Mouse (Mus musculus): ENCODE results near the gene Tcirg1. TPM values are rescaled to one million over a fixed set of nuclear protein-coding genes. Genes with fewer than 3 reads are reported as not detected.

Tcirg1 gene
- 100 to 1,000 TPM; 223 to 229 TPM for total RNA-seq (2023)

GRCm38 (mm10) chr19:3906795-3907786, at the start of gene Tcirg1:
Gene Tcirg1 (minus strand): TSS chr19:3907133.

GRCm38 (mm10) chr19:3935032-3935895, 28.3 kb upstream of the Tcirg1 start, which contains the start of gene Unc93b1:
Gene Unc93b1 (plus strand): TSS chr19:3935186.

GRCm38 (mm10) chr19:3929211-3929941, 22.4 kb upstream of the Tcirg1 start, which contains the start of gene Aldh3b1:
Gene Aldh3b1 (minus strand): TSS chr19:3929808.

GRCm38 (mm10) chr19:3912337-3913204, 5.6 kb upstream of the Tcirg1 start, which contains the start of gene Ndufs8:
Gene Ndufs8 (minus strand): TSS chr19:3912774.

GRCm38 (mm10) chr19:3851502-3851962, 55.4 kb downstream of the Tcirg1 start, which contains the start of gene Chka:
Gene Chka (plus strand): TSS chr19:3851773.

Other genes starting within 250 kb of the Tcirg1 start
- 10 to 100 TPM; 20.5 to 23.1 TPM for gene Lrp5, start 220.6 kb downstream of the Tcirg1 start, total RNA-seq (2023)
- 10 to 100 TPM; 24.4 to 28.9 TPM for gene 1810055G02Rik, start 198.8 kb downstream of the Tcirg1 start, total RNA-seq (2023)
- gene Kmt5b, start 139.7 kb downstream of the Tcirg1 start, total RNA-seq (2023), result 10 to 100 TPM; 53.8 to 54.0 TPM
- 10 to 100 TPM; 42.2 TPM for gene Chka, start 55.4 kb downstream of the Tcirg1 start, total RNA-seq (2023)
- 10 to 100 TPM; 60.8 to 68.6 TPM for gene Ndufs8, start 5.6 kb upstream of the Tcirg1 start, total RNA-seq (2023)
- 100 to 1,000 TPM; 142 to 144 TPM for gene Aldh3b1, start 22.7 kb upstream of the Tcirg1 start, total RNA-seq (2023)
- gene Unc93b1, start 28.1 kb upstream of the Tcirg1 start, total RNA-seq (2023), result 100 to 1,000 TPM; 277 to 278 TPM
- gene Aldh3b3, start 51.5 kb upstream of the Tcirg1 start, total RNA-seq (2023), result 10 to 100 TPM; 12.3 to 12.6 TPM
- gene Aldh3b2, start 65.2 kb upstream of the Tcirg1 start, total RNA-seq (2023), result 10 to 100 TPM; 12.7 to 16.4 TPM
- under 1 TPM in 1 of 2 experiments, not detected in 1; 0.42 TPM for gene Acy3, start 79.4 kb upstream of the Tcirg1 start, total RNA-seq (2023)
- not detected for gene Tbx10, start 85.6 kb upstream of the Tcirg1 start, total RNA-seq (2023)
- gene Nudt8, start 93.4 kb upstream of the Tcirg1 start, total RNA-seq (2023), result 1 to 10 TPM; 5.2 to 5.9 TPM
- 1 to 10 TPM in 1 of 2 experiments, under 1 TPM in 1; 0.70 to 1.0 TPM for gene Gm49405, start 93.5 kb upstream of the Tcirg1 start, total RNA-seq (2023)
- gene Doc2g, start 96.2 kb upstream of the Tcirg1 start, total RNA-seq (2023), result 1 to 10 TPM in 1 of 2 experiments, under 1 TPM in 1; 0.55 to 2.2 TPM
- 10 to 100 TPM; 69.0 to 69.5 TPM for gene Ndufv1, start 105.7 kb upstream of the Tcirg1 start, total RNA-seq (2023)
- 10 to 100 TPM; 71.2 to 96.6 TPM for gene Gstp1, start 130.9 kb upstream of the Tcirg1 start, total RNA-seq (2023)
- gene Gstp2, start 138.9 kb upstream of the Tcirg1 start, total RNA-seq (2023), result 1 to 10 TPM; 5.9 to 8.4 TPM
- 1 to 10 TPM; 5.3 to 8.8 TPM for gene Gstp3, start 152.4 kb upstream of the Tcirg1 start, total RNA-seq (2023)
- not detected for gene Cabp2, start 174.4 kb upstream of the Tcirg1 start, total RNA-seq (2023)
- gene Cdk2ap2, start 190.0 kb upstream of the Tcirg1 start, total RNA-seq (2023), result 100 to 1,000 TPM; 208 to 221 TPM
- 100 to 1,000 TPM; 161 to 176 TPM for gene Pitpnm1, start 192.9 kb upstream of the Tcirg1 start, total RNA-seq (2023)
- 100 to 1,000 TPM in 1 of 2 experiments, 10 to 100 TPM in 1; 96.8 to 101 TPM for gene Aip, start 218.7 kb upstream of the Tcirg1 start, total RNA-seq (2023)
- gene Gpr152, start 232.7 kb upstream of the Tcirg1 start, total RNA-seq (2023), result not detected
- gene Cabp4, start 236.9 kb upstream of the Tcirg1 start, total RNA-seq (2023), result under 1 TPM in 1 of 2 experiments, not detected in 1; 0.22 TPM
- 100 to 1,000 TPM; 186 to 201 TPM for gene Coro1b, start 241.5 kb upstream of the Tcirg1 start, total RNA-seq (2023)
- gene Ptprcap, start 246.5 kb upstream of the Tcirg1 start, total RNA-seq (2023), result 10 to 100 TPM in 1 of 2 experiments, 1 to 10 TPM in 1; 8.0 to 11.7 TPM